Mouse (Mus musculus): ENCODE results near the gene Snx32.
"Not testable (repeated sequence)": the region's sequence is repeated elsewhere in the genome, so short reads cannot be mapped to it uniquely, and the experiment has no call there.

Snx32 gene

DNA sequence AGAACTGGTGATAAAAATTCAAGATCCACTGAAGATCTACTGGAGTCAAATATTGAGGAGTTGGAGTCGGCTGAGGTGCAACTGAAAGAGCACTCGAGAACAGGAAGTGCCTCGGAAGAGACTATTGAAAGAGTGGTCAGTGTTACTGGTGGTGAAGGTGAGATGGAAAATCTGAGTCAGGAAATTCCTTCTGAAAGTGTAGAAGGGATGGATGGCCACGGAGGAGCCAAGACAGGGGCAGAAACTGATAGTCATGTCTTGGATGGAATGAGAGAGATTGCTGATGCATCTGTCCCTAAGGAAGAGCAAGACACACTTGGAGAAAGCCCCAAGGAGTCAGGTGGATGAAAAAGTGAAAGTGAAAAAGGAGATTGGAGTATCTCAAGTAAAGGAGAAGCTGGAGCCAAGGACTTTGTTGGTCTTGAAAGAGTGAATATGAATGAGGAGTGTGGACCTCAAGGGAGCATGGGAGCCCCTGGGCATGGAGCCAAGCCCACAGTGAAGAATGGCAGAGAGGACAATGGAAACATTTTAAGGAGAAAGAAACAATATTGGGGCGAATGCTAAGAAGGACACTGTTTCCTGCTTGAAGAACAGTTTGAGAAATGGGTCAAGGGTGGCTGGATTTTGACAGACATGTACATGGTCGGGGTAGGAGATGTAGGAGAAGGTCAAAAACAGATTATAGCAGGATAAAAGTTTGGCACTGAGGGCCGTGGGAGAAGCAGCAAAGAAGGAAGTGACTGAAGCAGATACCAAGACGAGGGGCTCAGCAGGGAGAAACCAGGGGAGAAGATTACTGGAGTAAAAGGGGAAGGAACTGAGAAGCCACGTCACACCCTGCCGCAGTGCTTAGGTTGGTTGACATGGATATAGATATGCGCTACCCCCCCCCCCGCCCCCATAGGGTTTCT is 2.0 kb upstream of the Snx32 start:
- no peak for DNase-seq (ENCODE audit: low spot score)

DNA sequence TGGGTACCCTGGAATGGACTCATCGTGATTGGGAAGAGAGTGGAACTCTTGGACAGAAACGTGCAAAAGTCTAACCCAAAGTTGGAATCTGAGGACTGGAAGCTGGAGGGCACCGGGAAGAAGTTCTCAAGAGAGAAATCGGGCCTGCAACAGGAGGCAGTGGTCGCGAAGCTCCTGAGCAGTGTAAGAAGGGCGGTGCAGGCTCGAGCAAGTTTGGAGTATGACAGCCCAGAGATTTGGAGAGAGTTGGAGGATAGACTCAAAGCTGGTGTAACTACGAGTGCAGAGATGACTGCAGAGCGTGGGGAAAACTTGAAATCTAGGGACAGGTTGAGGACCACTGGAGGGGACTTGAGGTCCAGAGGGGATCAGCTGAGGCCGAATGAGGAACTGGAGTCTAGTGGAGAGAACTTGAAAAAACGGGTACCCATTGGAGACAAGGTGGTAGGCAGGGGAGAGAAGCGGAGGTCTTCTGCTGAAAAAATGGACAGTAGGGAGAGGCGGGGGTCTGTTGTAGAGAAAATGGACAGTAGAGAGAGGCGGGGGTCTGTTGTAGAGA is 815 bp upstream of the Snx32 start:
- no peak for DNase-seq (ENCODE audit: low spot score)

DNA sequence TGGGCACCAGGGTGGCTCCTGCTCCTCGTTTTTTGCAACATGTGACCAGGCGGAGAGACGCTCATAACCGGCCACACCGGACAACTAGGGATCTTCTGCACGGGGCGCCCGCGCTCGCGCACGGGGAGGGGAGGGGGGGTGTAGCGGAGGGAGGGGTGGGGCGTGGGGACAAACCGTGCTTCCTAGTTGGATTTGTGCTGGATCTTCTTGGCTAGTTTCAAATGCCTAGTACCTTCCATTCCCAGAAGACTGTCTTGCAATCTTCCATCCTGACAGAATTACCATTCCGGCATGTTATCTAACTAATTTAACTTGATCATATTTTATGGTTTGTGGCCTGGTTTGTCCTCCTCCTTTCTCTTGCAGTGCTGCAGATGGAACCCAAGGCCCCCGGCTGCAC is 6.7 kb downstream of the Snx32 start, which contains the start of gene 1700020D05Rik:
TSS of gene 1700020D05Rik (minus strand) at position 101 of the 400 bp plus-strand sequence.
- no peak for DNase-seq (ENCODE audit: low spot score)

DNA sequence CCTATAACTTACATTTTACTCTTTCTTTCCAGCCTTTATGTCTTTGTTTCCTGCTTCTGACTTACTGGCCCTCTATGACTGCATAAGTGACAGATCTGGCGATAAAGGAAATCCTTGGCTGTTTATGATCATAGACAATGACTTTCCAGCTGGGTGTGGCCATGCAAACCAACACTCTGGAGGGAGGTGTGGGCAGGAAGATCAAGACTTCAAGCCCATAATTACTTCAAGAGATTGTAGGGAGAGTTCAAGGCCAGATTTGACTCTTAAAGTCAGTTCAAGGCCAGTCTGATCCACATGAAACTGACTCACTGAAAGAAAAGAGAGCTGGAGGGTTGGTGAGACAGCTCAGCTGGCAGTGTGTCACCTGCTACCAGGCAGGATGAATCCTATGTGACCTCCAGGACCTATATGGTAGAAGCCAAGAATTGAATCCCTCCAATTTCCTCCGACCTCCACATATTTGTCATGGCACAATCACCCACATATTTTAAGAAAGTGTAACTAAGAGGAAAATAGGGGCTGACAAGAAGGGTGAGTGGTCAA is 9.9 kb downstream of the Snx32 start:
- DNase-seq (ENCODE audit: low spot score) = no peak

DNA sequence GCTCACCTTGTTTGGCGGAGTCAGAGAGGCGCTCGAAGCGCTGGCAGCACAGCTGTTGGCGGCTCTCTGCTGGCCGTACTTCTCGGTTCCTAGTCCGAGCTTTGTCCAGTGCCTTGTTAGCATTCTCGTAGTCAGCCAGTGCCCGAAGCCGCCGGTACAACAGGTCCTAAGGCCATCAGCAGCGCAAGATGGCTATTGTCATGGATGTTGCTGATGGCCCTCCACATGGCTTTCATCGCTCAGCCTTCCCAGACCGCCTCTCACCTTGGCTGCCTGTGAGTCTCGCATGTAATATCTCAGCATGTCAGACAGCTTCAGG is 14.3 kb downstream of the Snx32 start:
- DNase-seq (ENCODE audit: low spot score) = no peak

DNA sequence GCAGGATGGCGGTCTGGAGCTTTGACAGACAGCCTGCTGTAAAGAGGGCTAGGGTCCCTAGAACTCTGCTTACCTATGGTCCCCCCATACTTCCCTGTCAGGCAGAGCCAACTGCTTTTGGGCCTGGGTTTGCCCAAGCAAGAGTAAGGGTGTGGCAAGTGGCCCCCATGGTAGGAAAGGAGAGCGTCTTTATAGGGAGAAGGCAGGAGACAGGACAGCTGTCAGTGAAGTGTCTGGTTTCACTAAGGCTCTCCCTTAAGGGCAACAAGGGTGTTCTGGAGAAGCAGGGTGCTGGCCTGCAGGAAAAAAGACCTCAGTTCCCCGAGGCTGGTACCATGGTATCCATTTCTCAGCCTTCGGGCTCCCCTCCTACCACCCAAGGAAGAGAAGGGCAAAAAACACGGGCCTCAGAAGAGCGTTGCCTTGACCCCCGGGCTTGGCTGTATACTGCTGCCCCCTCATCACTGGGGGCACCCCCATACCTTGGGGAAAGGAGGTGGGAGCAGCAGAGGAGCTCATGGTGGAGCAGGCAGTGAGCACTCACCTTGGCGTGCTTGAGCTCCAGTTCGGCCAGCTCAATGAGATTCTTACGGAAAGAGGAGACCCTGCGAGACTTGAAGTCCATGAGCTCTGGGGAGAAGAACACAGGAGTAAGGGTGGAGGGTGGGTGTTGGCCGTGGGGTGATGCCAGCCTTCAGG is 14.8 kb downstream of the Snx32 start:
- no peak for DNase-seq (ENCODE audit: low spot score)

DNA sequence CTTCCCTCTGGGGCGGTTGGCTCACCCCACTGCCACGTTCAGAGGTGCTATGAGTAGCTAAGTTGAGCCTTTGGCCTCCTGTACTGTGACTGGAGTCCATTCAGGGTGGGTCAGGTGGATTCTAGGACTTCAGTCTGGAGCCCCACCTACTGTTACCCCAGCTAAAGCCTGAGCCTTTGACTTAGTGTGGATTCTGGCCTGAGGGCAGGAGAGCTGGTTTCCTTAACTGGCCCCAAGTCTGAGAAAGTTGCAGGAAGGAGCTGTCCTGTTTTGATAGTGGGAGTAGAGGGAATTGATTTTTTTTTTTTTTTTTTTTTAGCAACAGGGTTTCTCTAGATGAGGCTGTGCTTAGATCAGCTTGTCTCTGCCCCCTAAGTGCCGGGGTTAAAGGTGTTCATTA is 16.0 kb downstream of the Snx32 start:
- no peak for DNase-seq (ENCODE audit: low spot score)

DNA sequence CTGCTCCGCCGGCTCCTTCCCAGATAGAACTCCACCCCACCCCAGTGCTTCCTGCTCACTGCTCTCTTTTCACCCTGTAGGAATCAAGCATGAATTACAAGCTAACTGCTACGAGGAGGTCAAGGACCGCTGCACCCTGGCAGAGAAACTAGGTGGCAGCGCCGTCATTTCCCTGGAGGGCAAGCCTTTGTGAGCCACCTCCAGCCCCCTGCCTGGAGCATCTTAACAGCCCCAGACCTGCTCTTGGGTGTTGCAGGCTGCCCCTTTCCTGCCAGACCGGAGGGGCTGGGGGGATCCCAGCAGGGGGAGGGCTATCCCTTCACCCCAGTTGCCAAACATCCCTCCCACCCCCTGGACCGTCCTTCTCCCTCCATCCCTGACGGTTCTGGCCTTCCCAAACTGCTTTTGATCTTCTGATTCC is 17.0 kb downstream of the Snx32 start:
- not testable (repeated sequence) for DNase-seq (ENCODE audit: low spot score)

DNA sequence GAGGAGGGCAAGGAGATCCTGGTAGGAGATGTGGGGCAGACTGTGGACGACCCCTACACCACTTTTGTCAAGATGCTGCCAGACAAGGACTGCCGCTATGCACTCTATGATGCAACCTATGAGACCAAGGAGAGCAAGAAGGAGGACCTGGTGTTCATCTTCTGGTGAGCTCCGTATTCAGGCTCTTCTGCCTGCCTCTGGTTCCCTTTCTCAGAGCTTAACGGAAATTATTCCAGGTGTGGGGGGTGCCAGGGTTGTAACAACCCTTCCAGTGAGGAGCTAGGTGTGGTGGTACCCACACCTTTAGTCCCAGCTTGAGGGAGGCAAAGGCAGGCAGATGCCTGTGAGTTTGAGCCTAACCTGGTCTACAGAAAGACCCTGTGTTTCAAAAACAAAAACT is 17.7 kb downstream of the Snx32 start:
- DNase-seq (ENCODE audit: low spot score) = no peak

DNA sequence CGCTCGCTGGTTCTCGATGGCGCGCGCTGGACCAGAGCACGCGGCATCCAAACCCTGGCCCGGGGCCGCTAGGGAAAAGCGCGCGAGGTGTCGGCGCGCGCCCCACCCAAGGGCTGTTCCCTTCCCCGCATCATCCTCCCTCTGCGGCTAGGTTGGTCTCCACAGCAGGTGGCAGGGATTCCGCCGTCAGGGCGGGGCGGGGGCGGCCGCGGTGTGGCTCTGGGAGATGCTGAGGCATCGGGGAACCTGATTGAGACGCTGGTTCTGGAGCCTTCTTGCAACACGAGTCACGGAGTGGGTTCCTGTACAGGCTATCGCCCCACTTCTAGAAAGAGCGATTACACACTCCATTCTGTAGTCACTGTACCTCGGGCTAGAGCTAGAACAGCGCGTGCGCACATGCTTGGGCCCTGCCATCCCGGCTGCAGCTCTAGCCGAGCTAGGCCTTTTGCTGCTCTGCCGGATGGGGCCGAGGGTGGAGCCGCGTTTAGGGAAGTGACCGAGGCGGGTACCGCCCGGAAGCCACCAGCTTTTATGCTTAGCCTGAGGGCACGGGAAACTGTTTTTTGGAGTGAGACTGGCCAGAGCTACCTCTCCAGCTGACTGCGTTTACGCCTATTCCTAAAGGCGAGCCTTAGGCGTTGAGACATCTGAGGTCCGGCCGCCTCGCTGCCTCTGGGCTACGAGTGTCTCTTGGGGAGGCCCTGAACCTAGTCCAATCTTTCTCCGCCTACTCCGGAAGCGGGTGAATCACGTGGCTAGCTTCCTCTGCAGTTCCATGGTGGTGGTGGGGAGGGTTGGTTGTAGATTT is 19.2 kb downstream of the Snx32 start:
- peak; percentile 78 for DNase-seq (ENCODE audit: low spot score)

DNA sequence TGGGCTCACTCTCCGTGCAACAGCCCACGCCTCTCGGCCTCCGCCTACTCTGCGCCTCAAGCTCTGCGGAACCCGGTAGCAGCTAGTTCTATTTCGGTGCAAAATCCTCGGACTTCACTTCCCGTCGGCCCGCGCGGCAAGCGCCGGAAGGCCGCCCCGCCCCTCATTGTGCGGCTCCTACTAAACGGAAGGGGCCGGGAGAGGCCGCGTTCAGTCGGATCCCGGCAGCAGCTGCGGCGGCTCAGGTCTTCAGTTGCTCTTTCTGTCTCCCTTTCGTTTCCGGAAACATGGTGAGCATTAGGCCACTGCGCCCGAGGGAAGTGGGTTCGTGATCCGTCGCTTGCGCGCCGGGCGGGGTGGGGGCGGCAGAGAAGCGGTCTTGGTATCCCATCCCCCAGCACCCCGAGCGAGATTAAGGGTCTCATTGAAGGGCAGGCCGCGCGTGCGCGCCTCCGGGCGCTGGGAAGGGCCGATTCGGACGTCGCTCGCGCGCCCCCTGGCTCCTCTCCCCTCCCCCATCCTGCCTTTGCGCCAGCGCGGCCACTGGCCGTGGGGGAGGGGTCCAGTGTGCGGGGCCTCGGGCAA is 19.9 kb downstream of the Snx32 start, which contains the start of gene Cfl1:
TSS of gene Cfl1 (plus strand) at position 143 of the 585 bp plus-strand sequence.
- peak; percentile 95 for DNase-seq (ENCODE audit: low spot score)

DNA sequence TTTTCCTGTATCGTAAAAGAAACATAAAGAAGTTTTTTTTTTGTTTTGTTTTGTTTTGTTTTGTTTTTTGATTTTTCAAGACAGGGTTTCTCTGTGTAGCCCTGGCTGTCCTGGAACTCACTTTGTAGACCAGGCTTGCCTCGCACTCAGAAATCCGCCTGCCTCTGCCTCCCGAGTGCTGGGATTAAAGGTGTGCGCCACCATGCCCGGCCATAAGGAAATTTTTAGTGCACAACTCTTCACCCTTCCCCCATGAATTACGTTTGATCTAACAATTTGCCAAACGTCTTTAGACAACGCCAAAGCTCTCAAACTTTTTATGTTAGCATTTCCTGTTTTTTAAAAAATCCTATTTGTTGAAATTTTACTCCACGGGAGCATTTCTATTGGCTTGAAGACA is 20.6 kb downstream of the Snx32 start:
- DNase-seq (ENCODE audit: low spot score) = not testable (repeated sequence)

DNA sequence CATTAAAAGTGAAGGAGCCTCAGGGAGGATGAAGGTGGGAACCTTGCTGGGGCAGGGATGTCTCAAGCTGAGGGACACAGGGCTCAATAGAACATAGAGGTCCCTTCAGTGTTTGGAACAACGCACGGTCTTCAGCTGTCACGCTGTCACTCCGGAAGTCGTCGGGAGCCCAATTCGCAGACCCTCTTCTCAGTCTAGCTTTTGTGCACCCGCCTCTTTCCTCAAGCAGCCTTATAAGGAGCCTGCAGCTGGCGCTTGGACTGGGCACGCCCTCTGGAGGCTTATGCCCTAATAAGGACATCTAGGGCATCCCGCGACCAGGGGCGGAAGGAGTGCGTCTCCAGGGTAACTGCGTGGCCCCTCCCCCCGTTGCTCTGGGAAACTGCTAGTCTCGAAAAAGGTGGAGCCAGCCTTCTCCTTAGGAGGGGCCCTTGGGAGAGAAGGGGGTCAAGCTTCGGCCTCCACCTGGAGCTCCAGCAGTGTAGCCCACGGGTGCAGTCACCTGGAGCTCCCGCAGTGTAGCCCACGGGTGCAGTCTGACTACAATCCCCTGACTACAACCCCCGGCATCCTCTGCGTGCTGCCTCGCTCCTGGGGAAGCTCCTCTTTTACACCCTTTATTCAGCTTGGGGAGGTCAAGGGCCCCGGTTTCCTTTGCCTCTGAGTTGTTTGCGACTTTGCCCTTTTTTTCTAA is 21.3 kb downstream of the Snx32 start:
- DNase-seq (ENCODE audit: low spot score) = peak; percentile 96

DNA sequence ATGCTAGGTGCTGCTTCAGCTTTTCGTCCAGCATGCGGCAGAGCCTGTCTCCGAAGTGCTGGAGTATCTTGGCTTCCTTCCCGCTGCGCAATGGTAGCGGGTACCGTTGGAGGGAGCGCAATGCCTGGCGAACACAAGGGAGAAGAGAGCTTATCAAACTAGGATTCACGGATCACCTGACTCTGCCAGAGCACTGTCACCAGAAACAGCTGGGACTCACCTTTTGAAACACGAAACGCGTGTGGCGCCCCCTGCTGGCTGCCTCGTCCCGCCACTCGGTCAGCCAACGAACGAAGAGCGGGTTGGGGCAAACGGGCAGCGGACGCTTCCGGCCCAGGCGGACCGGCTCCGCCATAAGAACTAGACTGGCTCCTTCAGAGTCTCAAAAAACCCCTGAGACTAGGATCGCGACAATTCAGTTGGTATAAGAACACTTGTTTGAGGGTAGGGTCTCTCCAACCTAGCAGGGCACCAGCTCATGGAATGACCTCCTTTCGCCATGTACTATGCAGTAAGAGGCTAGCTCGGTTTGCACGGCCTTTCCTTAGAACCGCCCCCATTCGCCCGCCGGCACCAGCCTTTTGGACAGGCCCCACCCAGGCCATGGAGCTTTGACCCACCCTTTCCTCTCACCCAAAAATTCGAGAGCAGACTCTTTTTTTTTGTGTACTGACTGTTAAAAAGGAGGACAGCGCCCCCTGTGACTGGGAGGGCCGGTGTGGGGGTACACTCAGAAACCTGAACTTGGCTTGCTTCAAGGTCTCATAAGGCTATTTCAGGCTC is 22.4 kb downstream of the Snx32 start, which contains the start of gene Mus81:
TSS of gene Mus81 (minus strand) at position 635 of the 783 bp plus-strand sequence.
- DNase-seq (ENCODE audit: low spot score) = peak; percentile 93

DNA sequence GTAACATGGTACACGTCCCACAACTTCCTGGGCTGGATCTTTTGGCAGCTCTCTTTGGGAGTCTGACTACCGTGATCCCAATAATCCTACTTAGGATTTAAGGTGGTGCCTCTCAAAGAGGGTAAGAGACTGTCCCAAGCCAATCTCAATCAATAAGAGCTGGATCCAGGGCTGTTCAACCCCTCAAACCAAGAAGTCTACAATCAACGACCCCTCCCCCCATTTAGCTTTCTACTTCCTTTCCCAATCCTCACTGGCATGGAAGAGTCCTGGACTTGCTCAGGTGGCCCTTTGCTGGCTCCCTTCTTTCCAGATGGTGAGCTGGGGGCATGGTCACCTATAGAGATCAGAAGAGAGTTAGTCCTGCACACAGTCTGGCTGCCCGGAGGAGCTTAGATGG is 23.6 kb downstream of the Snx32 start:
- DNase-seq (ENCODE audit: low spot score) = no peak

DNA sequence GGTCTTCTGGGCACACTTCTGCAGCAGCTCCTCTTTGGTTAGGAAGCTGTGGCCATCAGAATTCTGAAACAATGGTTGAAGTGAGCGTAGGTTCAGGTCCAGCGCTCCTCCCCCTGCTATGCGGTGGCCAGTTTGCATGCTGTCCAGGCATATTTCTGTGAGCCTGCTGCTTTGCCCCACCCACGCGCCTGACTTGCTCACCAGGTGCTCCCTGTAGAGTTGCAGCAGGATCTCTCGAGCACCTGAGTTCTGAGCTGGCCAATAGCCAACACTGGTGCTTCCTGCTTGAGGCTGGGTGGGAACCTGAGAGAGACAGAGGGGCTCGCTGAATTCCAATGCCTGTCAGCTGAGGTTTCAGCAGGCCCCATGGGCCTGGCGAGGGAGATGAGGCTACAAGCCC is 24.1 kb downstream of the Snx32 start:
- DNase-seq (ENCODE audit: low spot score) = no peak

DNA sequence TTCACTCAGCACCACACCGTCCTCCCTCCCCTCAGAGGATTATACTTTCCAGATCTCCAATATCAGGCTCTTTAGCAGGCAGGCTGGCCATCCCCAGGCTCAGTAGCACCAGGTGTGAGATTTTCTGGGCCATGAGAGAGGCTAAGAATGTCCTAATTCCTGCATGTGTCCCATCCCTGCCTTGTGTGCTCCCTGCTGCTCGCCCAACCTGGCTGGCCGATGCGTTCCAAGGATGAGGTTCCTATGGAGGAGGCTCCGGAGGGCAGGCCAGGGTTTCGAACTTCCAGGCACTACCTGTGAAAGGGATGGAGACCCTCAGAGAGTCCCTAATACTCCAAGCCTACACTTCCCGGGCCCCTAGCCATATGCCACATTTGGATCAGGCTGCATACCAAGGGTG is 24.5 kb downstream of the Snx32 start:
- no peak for DNase-seq (ENCODE audit: low spot score)

DNA sequence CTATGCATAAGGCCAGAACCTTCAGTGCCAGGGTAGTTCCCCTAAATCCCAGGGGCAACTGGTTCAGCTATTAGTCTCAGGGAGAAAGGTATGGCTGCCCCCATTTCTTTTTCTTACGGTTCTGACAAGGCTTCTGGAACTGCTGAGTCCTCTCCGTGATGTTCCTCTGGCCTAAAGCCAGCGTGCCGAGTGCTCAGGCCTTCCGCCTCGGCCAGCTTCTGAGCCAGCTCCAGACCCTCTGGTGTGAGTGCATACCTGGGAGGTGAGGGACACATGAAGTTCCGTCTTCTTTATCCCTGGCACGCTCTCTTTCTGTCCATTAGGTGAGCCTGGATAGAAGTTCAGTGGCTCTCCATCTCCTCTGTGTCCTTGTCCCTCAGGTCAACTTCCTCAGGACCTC is 25.0 kb downstream of the Snx32 start:
- DNase-seq (ENCODE audit: low spot score) = no peak

DNA sequence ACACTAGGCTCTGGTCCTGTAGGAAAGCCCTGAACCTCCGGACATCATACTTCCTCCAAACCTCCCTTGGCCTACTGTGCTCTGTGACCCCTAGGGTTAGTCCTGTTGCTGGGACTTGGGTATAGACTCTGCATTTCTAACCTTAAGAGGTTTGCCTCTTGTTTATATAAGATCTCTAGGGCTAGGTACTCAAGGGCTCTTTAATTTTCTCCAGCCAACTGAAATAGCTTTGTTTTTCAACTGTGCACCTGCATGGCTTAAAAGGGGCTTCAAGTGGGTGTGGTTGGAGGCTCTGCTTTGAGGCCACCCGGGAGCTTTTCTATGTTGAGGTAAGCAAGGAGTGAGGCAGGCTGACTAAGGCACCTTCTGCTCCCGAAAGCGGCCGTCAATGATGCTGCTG is 25.8 kb downstream of the Snx32 start:
- no peak for DNase-seq (ENCODE audit: low spot score)

All from ovary, postnatal 36 days (tissue).